In the genomic region with DNA sequence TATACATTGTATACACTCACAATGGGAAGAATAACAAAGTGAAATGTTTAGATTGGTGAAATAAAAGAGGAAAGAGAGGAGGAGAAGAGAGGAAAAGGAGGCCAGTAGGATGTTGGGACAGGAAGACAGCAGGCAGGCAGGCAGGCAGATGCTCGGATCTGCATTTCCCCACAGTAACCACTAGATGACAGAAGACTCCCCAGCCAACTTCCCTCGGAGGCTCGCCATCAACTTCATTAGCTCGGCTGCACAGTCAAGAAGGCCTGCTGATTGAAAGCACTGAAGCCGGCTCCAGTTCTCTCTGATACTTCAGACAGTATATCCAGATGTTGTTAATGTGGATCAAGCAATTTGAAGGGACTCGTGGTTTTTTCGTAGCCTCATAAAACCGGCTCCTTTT, we compare ENCODE assay signal across 8 mouse cellular contexts. TPM values are rescaled to one million over a fixed set of nuclear protein-coding genes. Genes with fewer than 3 reads are reported as not detected.
DNase-seq lines count a peak whose midpoint lies in the region; ATAC-seq lines count a peak whose summit lies in the region.

No protein-coding gene starts in this region.

- ATAC-seq in frontal cortex, adult (ENCODE audit: low TSS enrichment): peak; percentile 67
- ATAC-seq in megakaryocyte progenitor cell, adult 5-6 weeks (replicated peaks; ENCODE audit: poor library complexity): peak; percentile 72
- no peak for ATAC-seq in erythroid progenitor cell, adult 5-6 weeks (replicated peaks; ENCODE audit: low FRiP score, poor library complexity, severe bottlenecking)

- no peak for DNase-seq in frontal cortex, postnatal 10 days (ENCODE audit: low spot score in 2 of 2)
- peak; percentile 63 for DNase-seq in 416B (ENCODE audit: low read depth)
- DNase-seq in adrenal gland, postnatal 10 days: peak; percentile 60
- peak; percentile 51 for DNase-seq in gastrocnemius, adult 18-20 months (ENCODE audit: low spot score)
- DNase-seq in layer of hippocampus, adult 8-10 months (ENCODE audit: low spot score in 2 of 2): peak; percentile 61 to 73

RNA-seq across cellular contexts. Expression of a gene that starts 3.5 kb away (rescaled TPM):
- total RNA-seq in adrenal gland, postnatal 10 days (2021): 1 to 10 TPM; 5.1 to 6.0 TPM
- total RNA-seq in gastrocnemius, adult 18-20 months (2021): 1 to 10 TPM; 2.3 to 2.5 TPM
- total RNA-seq in layer of hippocampus, adult 8-10 months (2022): 10 to 100 TPM; 13.4 to 16.7 (median 15.1) TPM
- not detected in 2 replicates for total RNA-seq in megakaryocyte progenitor cell, adult 5-6 weeks (2015)
- not detected in 2 replicates for total RNA-seq in megakaryocyte progenitor cell, adult 5-6 weeks (2017)
- not detected in 2 replicates for total RNA-seq in erythroid progenitor cell, adult 5-6 weeks (2015; ENCODE audit: low replicate concordance)
- total RNA-seq in erythroid progenitor cell, adult 5-6 weeks (2017; ENCODE audit: low replicate concordance): not detected in 2 replicates

RNA-seq across cellular contexts. Expression of a gene that starts 8.6 kb away (rescaled TPM):
- total RNA-seq in adrenal gland, postnatal 10 days (2021): under 1 TPM; 0.30 to 0.51 TPM
- total RNA-seq in gastrocnemius, adult 18-20 months (2021): under 1 TPM in 1 of 2 experiments, not detected in 1; 0.18 TPM
- total RNA-seq in layer of hippocampus, adult 8-10 months (2022): under 1 TPM in 3 of 4 experiments, not detected in 1; 0.08 to 0.24 (median 0.09) TPM
- not detected in 2 replicates for total RNA-seq in megakaryocyte progenitor cell, adult 5-6 weeks (2015)
- not detected in 2 replicates for total RNA-seq in megakaryocyte progenitor cell, adult 5-6 weeks (2017)
- not detected in 2 replicates for total RNA-seq in erythroid progenitor cell, adult 5-6 weeks (2015; ENCODE audit: low replicate concordance)
- total RNA-seq in erythroid progenitor cell, adult 5-6 weeks (2017; ENCODE audit: low replicate concordance): not detected in 2 replicates

RNA-seq across cellular contexts. Expression of a gene that starts 23.0 kb away (rescaled TPM):
- not detected for total RNA-seq in adrenal gland, postnatal 10 days (2021)
- not detected for total RNA-seq in gastrocnemius, adult 18-20 months (2021)
- under 1 TPM in 1 of 4 experiments, not detected in 3; 0.17 TPM for total RNA-seq in layer of hippocampus, adult 8-10 months (2022)
- not detected in 2 replicates for total RNA-seq in megakaryocyte progenitor cell, adult 5-6 weeks (2015)
- total RNA-seq in megakaryocyte progenitor cell, adult 5-6 weeks (2017): not detected in 2 replicates
- total RNA-seq in erythroid progenitor cell, adult 5-6 weeks (2015; ENCODE audit: low replicate concordance): not detected in 2 replicates
- total RNA-seq in erythroid progenitor cell, adult 5-6 weeks (2017; ENCODE audit: low replicate concordance): not detected in 2 replicates

Comparison
In these comparisons a context has a peak if more than half of its experiments do, and no peak if none do; other contexts are left out.
1. DNase-seq: peak in 416B (single experiment), adrenal gland, postnatal 10 days (single experiment), gastrocnemius, adult 18-20 months (single experiment) and layer of hippocampus, adult 8-10 months (2 of 2); none in frontal cortex, postnatal 10 days (0 of 2).